Mouse (Mus musculus): ENCODE measurements around the gene Cacna1i.

The Cacna1i gene

DNA sequence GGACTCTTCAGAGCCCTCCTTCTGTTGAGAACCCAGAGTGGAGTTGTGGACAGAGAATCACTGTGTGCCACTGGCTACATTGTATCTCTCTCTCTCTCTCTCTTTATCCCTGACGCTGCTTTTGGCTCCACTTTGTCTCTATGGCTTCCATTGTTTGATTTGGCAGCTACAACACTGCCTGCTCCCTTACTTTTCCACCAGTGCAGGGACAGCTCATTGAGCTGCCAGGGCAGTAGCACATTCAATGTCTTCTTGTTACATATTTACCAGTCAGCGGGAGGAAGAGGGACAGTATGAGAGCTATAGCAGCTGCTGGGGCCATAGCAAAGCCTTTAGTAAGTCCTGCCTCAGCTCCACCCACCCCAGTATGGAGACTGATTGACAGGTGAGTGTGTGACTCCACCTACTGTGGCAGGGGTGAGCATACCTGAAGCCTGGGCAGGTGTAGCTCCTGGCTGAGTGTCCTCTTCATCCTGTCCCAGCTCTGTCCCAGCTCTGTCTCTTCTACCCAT, 114.4 kb downstream of the Cacna1i start:
- DNase-seq (ENCODE audit: low read depth, low spot score), result no peak

DNA sequence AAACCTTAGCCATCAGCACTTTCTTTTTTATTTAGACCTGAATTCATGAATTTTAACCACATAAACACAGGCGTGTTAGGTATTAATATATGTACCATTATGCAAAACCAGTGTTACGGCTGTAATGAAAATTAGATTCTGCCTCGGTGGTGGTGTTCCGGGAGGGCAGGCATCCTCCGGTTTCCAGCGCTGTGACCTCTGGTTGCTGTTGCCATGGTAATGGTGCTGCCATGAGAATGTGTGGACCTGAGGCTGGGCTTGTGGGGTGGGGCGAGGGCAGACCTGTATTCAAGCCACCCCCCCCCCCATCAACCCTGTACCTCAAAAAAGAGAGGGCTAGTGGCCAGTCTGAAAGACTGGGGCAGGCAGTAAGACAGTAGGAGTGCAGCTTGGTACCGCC, 114.9 kb downstream of the Cacna1i start:
- no peak for DNase-seq (ENCODE audit: low read depth, low spot score)

DNA sequence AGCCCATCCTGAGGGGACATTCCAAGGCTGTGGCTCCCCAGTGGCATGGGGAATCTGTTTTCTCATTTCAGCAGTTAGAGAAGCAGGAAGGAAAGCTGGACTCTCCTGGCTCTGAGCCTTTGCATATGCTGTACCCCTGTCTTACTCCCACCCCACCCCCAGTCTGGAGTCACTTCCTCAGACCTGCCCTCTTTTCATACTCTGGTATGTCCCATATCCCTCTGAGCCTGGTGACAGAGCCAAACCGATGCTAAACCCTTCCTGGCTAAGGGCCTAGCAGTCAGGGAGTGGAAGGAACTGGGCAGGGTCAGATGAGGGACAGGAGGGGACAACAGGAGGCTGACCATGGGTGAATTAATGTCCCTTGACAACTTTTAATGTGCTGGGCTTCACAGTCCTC, 120.8 kb downstream of the Cacna1i start:
- no peak for DNase-seq (ENCODE audit: low read depth, low spot score)

DNA sequence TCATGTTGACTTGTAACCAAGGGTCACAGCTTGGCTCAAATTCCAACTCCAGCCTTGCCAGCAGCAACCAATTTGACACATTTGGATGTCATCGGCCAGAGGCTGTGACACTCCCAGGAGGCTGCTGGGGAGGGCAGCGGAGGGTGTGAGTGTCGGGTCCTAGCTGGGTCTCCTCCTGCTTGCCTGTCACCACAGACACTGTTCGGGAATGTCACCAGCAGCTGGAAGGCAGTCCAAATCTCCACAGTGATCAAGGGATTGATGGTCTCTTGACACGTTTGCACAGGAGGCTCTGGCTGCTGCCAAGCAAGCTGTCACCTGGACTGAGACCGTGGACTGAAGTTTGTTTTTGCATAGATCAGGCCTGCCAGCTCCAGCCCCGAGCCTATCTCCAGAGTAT, 123.6 kb downstream of the Cacna1i start:
- DNase-seq (ENCODE audit: low read depth, low spot score), result no peak

DNA sequence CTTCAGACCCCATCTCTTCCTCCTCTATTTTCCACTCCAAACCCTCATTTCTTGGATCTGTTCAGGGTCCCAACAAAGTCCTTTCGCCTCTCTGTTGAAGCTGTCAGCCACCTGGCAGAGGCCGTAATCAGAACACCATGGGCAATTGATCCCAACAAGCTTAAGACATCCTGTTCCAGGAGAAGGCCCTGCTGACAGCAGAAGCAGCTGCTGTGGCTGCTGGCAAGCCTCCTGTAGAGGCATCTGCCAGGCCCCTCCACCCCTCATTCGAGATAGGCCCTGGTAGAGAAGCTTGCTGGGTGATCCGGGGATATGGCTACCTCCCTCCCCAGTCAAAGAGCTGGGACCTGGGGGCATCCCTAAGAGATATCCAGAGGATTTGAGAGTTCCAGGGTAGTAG, 126.0 kb downstream of the Cacna1i start:
- no peak for DNase-seq (ENCODE audit: low read depth, low spot score)

DNA sequence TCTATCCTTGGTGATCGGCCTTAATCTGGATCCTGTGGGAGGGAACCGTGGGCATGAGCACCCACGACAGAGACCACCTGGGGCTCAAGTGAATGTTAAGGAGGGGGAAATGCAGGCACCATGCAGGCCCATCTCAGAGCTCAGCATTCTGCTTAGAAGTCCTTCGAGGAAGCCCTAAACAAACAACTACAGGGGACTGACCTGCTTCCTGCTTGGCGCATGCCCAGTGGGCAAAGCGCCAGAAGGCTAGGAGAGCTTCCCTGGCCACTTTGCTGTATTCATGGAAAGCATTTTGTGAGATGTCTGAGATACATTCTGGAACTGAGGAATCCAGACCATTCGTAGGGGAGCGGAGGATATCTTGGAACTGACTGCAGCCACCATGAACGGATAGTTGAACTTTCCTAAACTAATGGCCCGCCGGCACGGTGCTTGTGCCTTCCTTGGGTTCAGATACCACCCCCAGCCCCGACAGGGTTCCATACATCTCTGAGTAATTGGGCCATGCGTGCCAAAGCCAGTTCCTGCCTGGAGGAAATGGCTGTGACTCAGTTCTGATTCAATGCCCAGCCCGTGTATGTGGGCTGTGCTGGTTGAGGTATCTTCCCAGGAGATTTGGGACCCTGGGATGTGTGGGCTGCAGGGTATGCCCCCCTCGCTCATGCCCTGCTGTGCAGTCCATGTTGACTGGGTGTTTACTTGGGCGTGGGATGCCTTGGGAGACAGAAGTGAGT, 127.1 kb downstream of the Cacna1i start:
- peak; percentile 20 for DNase-seq (ENCODE audit: low read depth, low spot score)

DNA sequence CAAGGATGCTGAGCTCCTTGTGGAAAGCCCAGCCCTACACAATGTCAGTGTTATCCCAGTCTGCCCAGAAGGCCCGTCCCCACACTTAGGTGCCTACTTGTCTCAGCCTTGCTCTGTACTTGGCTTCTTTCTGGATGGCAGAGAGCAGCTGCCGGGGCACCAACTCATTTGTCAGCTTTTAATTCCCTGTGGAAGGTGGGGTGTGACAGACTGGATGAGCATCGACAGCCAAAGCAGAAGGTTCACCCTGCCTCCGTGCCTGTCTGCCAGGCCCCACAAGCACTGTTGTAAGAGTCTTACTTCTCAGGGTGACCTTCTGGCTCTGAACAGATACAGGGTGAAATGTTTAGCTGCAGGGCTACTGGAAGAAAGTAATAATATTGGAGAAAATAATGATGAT, 128.1 kb downstream of the Cacna1i start:
- no peak for DNase-seq (ENCODE audit: low read depth, low spot score)

DNA sequence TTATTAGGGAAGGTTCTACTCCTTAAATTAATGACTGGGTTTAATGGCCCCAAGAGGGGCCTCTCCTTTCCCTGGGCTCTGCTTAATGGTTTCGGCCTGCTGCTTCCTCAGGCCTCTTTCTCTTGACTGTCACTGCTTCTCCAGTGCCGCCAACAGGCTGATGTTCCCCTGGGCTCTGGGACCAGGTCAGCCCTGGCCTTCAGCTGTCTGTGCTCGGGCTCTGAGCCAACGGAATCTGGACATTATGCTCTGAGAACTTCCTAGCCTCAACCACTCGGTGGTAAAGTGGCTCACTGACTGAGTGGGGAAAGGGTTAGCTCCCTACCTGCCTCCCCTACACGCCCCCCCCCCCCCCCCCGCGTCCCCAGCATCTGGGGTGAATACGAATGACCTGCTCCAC, 130.0 kb downstream of the Cacna1i start:
- no peak for DNase-seq (ENCODE audit: low read depth, low spot score)

DNA sequence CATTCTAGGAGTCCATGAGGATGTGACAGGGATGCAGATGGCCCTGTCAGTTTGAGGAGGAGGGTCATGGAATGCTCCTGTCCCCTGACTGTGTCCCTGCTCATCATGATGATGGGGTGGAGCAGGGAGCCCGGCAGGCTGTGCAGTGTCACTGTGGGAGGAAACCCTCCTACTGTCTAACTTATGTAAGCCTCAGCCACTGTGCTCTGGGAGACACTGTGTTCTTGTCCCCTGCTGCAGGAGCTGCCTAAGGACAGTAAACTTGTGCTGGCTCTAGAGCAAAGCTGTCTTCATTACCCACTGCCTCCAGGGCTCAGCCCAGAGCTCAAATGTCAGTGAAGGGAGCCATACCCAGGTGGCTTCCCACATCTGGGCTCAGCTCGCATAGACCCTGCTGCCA, 131.1 kb downstream of the Cacna1i start:
- DNase-seq (ENCODE audit: low read depth, low spot score), result no peak

DNA sequence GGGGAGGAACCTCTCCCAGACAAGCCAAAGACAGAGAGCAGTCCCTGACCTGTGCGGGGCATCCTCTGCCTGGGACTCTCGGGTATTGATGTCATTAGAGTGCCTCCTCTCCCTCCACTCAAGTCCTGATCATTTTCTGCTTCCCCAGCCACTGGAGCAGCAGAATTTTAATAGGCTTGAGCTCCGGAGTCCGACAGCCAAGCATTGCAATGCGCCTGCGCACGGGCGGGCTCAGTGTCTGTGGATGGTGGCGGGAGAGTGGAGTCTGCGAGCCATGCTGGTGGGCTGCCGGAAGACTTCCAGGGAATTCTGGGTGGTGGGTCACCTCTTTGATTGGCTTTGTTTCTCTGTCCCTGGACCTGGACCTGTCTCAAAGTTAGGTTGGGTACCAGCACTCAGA, 143.3 kb downstream of the Cacna1i start:
- DNase-seq (ENCODE audit: low read depth, low spot score), result no peak

DNA sequence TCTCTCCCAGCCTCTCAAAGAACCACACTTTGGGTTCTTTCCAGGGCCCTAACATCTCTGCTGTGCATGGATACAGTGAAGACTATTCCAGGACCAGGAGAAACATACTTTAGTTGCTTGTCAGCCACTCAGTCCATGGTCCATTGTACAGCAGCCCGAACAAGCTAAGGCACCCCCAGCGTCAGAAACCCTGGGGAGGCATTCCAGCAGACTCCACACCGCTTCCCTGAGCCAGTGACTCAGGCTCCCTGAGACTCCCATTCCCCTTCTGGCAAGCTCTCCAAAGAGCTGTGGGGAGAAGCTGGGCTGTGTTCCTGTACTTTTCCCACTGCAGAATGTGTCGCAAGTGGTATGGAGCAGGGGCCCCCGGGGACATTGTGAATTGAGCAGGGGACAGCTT, 149.9 kb downstream of the Cacna1i start:
- DNase-seq (ENCODE audit: low read depth, low spot score), result peak; percentile 25

DNA sequence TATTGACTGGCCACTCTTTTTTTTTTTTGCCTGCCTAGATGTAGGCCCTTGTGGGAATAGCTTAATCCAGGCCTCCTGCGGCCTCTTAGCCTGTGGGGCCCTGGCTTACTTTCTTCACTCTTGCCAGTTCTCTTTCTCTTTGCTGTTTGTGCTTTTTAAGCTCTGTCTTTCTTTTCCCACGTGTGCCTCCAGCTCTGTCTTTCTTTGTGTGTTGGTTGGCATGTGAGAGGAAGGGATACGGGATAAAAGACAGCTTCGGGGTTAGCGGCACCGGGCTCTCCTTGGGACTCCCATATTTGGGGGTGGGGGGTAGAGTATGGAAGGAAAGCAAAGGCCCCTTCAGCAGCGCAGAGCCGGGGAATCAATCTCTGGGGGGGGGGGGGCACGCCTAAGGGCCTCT, 151.0 kb downstream of the Cacna1i start:
- DNase-seq (ENCODE audit: low read depth, low spot score), result no peak

DNA sequence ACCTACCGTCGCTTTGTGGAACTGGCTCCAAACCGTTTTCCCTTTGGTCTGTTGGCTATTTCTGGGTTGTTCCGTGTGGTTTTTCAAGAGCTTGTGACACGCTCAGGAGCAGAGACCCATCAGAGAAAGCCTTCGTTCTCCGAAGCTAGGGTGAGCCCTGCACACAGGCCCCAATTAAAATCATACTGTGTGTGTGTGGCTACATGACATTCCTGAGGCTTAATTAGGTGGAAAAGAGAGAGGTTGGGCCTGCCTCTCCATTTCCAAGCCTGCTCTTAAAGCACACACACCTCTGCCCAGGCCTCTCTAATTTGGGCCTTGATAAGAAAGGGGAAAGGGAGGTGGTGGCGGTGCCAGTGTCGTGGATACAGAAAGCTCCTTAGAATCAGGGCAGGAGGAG, 151.4 kb downstream of the Cacna1i start:
- DNase-seq (ENCODE audit: low read depth, low spot score), result no peak

DNA sequence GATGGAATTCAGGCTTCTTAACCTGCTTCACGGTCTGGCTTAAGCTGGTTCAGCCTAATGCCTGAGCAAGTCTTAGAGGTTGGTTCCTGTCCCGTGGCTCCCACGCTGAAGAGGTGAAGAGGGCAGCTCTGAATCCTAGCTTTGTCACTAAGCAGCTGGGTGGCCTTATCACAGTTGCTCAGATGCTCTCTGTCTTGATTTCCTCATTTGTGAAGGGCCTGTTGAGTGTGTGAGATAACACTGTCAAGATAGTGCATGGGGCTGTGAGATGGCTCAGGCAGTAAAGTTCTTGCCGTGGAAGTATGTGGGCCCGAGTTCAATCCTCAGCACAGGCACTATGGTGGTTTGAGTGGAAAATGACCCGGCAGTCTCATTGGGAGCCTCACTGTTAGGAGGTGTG, 153.2 kb downstream of the Cacna1i start:
- no peak for DNase-seq (ENCODE audit: low read depth, low spot score)

DNA sequence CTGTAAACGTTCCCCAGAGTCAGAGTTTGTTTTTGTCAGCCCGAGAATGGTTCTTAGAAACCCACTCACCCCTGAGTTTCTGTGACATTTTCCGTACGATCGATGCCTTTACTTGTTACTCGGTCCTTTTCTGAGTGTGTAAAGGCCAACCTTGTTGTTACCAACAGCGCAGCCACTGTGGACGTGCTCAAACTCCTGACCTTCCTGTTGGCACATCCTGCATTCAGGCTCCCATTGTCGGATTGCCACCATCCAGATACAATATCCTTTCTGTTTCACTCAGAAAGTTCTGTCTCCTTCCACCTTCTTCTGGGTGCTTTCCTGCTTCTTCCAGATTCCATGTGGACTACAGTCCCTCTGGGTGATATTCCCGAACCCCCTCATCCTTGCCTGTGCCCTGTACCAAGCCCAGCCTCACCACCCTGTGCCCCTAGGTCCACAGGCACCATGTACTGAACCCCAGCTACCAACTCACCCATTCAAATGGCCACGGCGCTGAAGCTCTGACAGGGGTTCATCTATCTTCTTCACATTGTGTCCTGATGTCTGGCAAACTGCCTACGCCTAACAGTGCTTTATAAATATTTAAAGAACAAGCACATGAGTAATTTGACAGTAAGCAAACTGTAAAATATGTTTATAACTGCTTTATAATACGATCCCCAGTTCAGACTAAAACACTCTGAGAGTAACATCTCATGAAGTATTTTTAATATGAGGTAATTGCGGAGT, 159.1 kb downstream of the Cacna1i start:
- no peak for DNase-seq (ENCODE audit: low read depth, low spot score)

All from 3T3-L1 (cell line).